Mouse (Mus musculus) c-Kit-positive CD71-negative TER-119-negative erythroid progenitor cells, embryonic 14.5 days (primary cell): Measurements from ENCODE around the gene Megf11.

Experiments used
- DNase-seq: peaks from one replicate; pipeline ENCODE4 v3.0.0-alpha.2; 2013; ENCODE audit warnings: low read depth

The Megf11 gene

DNA sequence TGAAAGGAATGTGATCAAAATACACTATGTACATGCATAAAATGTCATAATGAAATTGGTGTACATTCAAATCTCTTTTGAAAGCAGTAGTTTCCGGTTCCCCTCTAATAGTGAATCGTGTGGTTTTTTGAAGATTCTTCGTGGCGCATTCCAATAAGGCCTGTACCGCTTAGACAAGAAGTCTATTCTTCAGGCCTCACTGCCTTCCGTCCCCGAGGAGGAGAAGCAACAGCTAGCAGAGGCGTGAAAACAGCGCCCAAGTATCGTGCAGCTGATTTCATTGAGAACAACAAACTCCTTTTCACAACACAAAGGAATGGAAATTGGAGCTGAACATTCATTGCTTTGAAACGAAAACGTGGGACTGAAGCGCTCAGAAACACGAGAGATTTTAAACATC, 372.6 kb downstream of the Megf11 start:
- DNase-seq, result no peak
